Mouse (Mus musculus) frontal cortex, postnatal 25 days (tissue): ENCODE data around the gene Klhl31.

Experiments
- DNase-seq, 2 experiments: peaks; one replicate each; pipeline ENCODE4 v3.0.0; 2022; ENCODE audit warnings: low spot score in 2 of 2

The Klhl31 gene

GRCm38 (mm10) chr9:77623318-77624050 is 12.8 kb upstream of the Klhl31 start:
- no peak for DNase-seq

GRCm38 (mm10) chr9:77624171-77624570 is 12.1 kb upstream of the Klhl31 start:
- no peak for DNase-seq

GRCm38 (mm10) chr9:77628676-77629075 is 7.6 kb upstream of the Klhl31 start:
- no peak for DNase-seq

DNA sequence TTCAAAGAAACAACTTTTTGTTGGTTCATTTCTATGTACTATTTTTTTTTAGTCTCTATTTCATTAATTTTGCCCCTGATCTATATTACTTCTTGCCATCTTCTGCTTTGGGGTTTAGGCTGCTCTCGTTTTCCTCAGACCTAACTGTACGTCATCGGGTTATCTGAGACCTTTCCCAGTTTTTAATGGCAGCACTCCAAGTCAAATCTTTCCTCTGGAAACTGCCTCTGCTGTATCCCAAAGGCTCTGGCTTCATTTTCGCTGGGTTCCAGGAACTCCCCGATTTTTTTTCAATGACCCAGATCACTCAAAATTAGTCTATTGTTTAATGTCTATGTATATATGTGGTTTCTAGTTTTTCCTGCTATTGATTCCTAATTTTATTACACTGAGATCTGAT is 6.6 kb upstream of the Klhl31 start:
- DNase-seq: no peak

DNA sequence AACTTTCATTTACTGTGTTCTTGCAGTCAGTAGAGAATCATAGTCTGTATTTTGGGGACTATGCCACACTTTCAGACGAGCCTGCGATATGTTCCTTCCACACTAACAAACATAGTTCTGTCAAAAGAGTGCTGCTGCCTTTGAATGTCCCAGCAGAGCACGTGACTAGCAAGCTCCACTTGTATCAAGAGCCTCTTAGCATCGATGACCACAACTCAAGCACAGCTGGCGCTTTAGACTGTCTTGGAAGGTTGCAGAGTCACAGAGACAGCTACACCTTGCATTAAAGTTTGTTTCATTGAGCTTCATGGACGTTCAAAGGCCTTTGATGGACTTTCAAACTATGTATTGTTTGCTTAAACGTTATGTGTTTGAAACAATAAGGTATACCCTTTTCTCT is 5.5 kb upstream of the Klhl31 start:
- no peak for DNase-seq

GRCm38 (mm10) chr9:77632432-77632831 is 3.9 kb upstream of the Klhl31 start:
- no peak for DNase-seq

- no peak for DNase-seq
Measured at GRCm38 (mm10) chr9:77636003-77636402, 297 bp upstream of the Klhl31 start.

DNA sequence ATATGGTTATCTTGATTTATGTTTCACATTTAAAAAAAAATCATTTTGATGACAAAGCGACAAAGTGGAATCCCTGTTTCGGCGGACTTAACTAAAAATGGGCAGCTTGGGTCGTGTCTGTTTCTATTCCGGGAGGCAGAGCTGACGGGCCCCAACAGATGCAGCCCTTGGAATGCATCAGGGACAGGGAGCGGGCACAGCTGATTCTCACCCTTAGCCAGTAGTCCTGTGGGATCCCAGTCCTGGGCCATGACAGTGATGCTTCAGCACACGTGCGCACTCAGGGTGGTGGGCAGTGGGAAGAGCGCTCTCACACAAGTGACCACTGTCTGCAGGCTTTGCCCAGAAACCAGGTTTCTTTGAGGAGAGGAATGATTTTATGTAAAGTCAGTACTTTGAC is 1.1 kb downstream of the Klhl31 start:
- DNase-seq: no peak

DNA sequence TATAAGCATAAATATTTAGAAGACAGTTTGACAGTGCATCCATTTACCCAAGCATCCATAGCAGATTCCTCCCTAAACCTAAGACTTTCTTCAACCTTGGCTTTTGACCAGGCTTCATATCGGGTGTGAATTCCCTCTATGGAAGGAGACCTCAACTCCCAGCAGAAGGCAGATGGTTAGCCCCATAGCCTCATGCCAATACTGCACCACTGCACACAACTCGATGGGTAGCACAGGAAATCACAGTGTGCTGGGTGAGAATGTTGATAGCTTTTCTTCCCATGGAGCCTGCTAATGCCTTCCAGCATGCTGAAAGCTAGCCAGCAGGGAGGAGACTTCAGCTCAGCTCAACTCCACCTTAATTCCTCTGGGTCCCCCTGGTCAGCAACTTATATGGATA is 8.9 kb downstream of the Klhl31 start:
- DNase-seq: no peak

- no peak for DNase-seq
Measured at GRCm38 (mm10) chr9:77651847-77652246, 15.5 kb downstream of the Klhl31 start.

- DNase-seq: no peak
Measured at GRCm38 (mm10) chr9:77653907-77654306, 17.6 kb downstream of the Klhl31 start.

GRCm38 (mm10) chr9:77655181-77655934 is 19.1 kb downstream of the Klhl31 start:
- peak; percentile 22 to 32 for DNase-seq

- peak in 1 of 2 experiments; percentile 29 for DNase-seq
Measured at GRCm38 (mm10) chr9:77655935-77656288, 19.6 kb downstream of the Klhl31 start.

GRCm38 (mm10) chr9:77662917-77663316 is 26.6 kb downstream of the Klhl31 start:
- no peak for DNase-seq

DNA sequence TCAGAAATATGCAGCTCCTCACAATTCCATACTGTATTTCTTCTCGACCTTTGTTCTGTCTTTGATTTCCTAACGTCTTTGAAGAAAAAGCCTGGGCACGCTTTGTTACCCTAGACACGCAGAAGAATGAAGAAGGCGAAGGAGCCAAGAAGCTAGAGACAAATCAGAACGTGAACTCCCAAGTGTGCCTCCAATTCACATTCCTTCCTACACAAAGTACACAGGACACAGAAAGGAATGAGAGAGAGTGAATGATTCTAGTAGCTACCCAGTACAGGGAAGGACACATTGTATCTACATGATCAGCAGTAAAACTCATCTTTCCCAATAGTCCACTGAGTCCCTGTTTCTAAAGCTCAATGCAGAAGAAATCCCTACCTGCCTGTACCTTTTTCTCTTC is 33.8 kb downstream of the Klhl31 start:
- DNase-seq: no peak

- DNase-seq: no peak
Measured at GRCm38 (mm10) chr9:77671004-77671403, 34.7 kb downstream of the Klhl31 start.

GRCm38 (mm10) chr9:77673218-77673617 is 36.9 kb downstream of the Klhl31 start:
- no peak for DNase-seq

- no peak for DNase-seq
Measured at GRCm38 (mm10) chr9:77673986-77674385, 37.7 kb downstream of the Klhl31 start.

DNA sequence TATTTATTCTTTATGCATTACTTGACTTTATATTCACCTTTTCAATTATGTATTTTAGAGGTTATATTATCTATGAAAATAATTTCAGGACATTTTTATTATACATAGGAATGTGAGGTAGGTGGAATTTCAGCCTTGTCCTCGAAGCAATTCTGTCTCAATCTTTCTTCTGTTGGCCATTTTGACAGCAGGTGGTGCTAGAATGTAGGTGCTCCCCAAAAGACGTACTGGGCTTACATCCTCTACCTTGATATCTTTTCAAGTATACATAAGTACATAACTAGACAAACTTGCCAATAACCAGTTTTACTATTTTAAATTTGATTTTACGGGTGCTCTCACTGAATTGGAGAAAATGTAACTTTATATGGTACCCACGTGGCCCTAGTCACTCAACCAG is 48.6 kb downstream of the Klhl31 start:
- DNase-seq: no peak

GRCm38 (mm10) chr9:77685825-77686500 is 49.7 kb downstream of the Klhl31 start:
- DNase-seq: no peak

DNA sequence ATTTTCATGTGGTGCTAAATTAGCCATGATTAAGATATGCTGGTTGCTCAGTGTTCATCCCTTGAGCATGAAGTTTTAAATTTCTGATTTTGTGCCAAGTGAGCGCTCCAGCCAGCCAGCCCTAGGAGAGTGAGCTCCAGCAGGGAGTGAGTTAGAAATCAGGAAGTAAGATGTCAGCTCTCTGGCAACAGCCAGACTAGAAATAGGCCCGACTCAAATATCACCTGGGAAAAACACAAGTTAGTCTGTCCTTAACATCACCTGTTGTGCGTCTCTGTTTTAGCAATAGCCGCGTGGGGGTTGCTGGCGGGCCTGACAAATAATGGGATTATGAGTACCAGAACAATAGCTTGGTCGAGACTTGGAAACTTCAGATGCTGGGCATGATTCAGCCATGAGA is 56.4 kb downstream of the Klhl31 start:
- no peak for DNase-seq

- DNase-seq: no peak
Measured at GRCm38 (mm10) chr9:77693405-77693804, 57.1 kb downstream of the Klhl31 start.

GRCm38 (mm10) chr9:77695586-77695985 is 59.3 kb downstream of the Klhl31 start:
- DNase-seq: no peak
